Mouse (Mus musculus): ENCODE measurements around the gene Exoc7. TPM values are rescaled to one million over a fixed set of nuclear protein-coding genes. Genes with fewer than 3 reads are reported as not detected.

The Exoc7 gene
- polyA plus RNA-seq, 1 experiment from 2014 or later: 71.1 TPM

DNA sequence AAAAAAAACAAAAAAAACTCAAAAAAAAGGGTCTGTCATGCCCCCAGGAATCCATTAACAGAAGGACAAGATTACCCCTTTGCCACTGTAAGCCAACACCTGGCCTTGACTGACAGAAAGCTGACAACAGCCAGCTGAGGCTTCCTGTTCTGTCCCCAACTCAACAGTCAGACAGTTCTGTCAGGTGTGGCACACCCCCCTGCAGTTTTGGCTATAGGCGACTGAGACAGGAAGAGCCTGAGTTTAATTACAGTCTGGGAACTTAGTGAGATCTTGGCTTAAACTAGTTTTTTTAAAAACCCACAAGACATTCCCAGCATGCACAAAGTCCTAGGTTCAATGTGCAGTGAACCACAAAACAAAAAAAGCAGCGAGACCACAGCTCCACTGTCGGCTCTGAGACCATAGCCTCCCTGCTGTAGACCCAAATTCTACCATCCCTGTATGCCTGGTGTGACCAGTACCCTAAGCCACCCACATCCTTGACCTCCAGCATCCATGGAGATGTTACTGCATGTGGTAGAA is 53.9 kb downstream of the Exoc7 start:
- WGBS: 88% methylated on average over 3 of the region's 3 CpGs
- no peak for DNase-seq (ENCODE audit: low spot score)

GRCm38 (mm10) chr11:116250898-116251297 is 56.1 kb downstream of the Exoc7 start:
- Histone ChIP-seq H3K36me3 (ENCODE audit: control insufficient read depth, insufficient read depth, low read length) (peaks cover 11% of the 10 kb centered on the region), H3K27ac (ENCODE audit: low read depth, low read length) (no peak overlapping the region), H3K27me3 (ENCODE audit: control insufficient read depth, insufficient read depth, low read length) (no peaks in the 10 kb centered on the region), H3K4me2 (ENCODE audit: low read depth, low read length, severe bottlenecking) (no peak overlapping the region), H3K4me3 (ENCODE audit: low read depth, low read length) (no peak overlapping the region), H3K9ac (ENCODE audit: low read length) (no peak overlapping the region), H3K4me1 (replicated peaks; ENCODE audit: control insufficient read depth, insufficient read depth, low read length) (no peaks in the 10 kb centered on the region), H3K9me3 (ENCODE audit: control insufficient read depth, low read length) (no peaks in the 10 kb centered on the region)
- ATAC-seq (replicated peaks; ENCODE audit: low FRiP score): no peak
- 91% methylated on average over 8 of the region's 8 CpGs for WGBS
- no peak for DNase-seq (ENCODE audit: low spot score)

More for the DNA sequence above, 53.9 kb downstream of the Exoc7 start:
- no peak overlapping the region for H3K4me2 ChIP-seq (ENCODE audit: low read depth, low read length, severe bottlenecking)
- H3K27me3 ChIP-seq (ENCODE audit: control insufficient read depth, insufficient read depth, low read length): no peaks in the 10 kb centered on the region
- H3K9me3 ChIP-seq (ENCODE audit: control insufficient read depth, low read length): no peaks in the 10 kb centered on the region
- no peak overlapping the region for H3K27ac ChIP-seq (ENCODE audit: low read depth, low read length)
- no peak overlapping the region for H3K4me3 ChIP-seq (ENCODE audit: low read depth, low read length)
- no peak overlapping the region for H3K9ac ChIP-seq (ENCODE audit: low read length)
- no peaks in the 10 kb centered on the region for H3K4me1 ChIP-seq (replicated peaks; ENCODE audit: control insufficient read depth, insufficient read depth, low read length)
- peaks cover 8% of the 10 kb centered on the region for H3K36me3 ChIP-seq (ENCODE audit: control insufficient read depth, insufficient read depth, low read length)
- ATAC-seq (replicated peaks; ENCODE audit: low FRiP score): no peak

DNA sequence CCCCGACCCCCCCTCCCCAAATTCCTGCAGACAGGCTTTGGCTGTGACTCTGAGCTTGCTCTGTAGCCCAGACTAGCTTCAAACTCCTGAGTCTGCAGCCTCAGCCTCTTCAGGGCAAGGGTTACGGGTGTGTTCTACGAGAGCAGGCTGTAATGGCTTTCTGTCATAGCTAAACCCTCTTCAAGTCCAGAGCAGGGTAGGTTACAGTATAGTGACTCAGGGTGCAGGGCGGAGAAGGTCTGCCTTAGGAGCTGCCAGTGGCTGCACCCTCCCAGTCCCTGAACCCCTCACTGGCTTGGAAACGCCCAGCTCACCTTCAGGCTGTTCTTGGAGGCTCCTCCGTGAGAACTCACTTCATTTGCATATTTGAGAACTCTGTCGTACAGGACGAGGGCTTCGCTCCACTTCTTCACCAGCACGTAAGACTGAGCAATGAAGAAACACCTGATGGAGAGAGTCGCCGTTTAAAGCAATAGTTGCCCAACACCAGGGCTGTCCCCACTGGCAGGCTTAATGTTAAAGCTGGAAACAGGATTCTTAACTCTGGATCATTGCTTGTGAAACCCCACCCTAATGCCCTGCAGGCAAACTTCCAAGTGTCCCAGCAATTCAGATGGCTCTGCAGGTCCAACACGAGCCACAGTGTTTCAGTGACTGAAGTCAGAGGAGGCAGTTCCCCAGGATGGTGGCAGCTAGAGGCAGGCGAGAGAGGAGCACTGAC is 59.4 kb downstream of the Exoc7 start:
- WGBS: 84% methylated on average over 14 of the region's 14 CpGs
- ATAC-seq (replicated peaks; ENCODE audit: low FRiP score): no peak

GRCm38 (mm10) chr11:116245616-116246015 is 61.4 kb downstream of the Exoc7 start:
- H3K4me3 ChIP-seq (ENCODE audit: low read depth, low read length): no peak overlapping the region
- 0 out of 2 replicates have a peak, but pooled peaks cover 2% of the 10 kb centered on the region for H3K4me1 ChIP-seq (replicated peaks; ENCODE audit: control insufficient read depth, insufficient read depth, low read length)

More for the DNA sequence above, 59.4 kb downstream of the Exoc7 start:
- Histone ChIP-seq H3K4me2 (ENCODE audit: low read depth, low read length, severe bottlenecking) (no peak overlapping the region), H3K4me3 (ENCODE audit: low read depth, low read length) (no peak overlapping the region), H3K27me3 (ENCODE audit: control insufficient read depth, insufficient read depth, low read length) (no peaks in the 10 kb centered on the region), H3K9me3 (ENCODE audit: control insufficient read depth, low read length) (no peaks in the 10 kb centered on the region), H3K36me3 (ENCODE audit: control insufficient read depth, insufficient read depth, low read length) (peaks cover 11% of the 10 kb centered on the region), H3K4me1 (replicated peaks; ENCODE audit: control insufficient read depth, insufficient read depth, low read length) (no peaks in the 10 kb centered on the region), H3K9ac (ENCODE audit: low read length) (no peak overlapping the region), H3K27ac (ENCODE audit: low read depth, low read length) (no peak overlapping the region)
- DNase-seq (ENCODE audit: low spot score): no peak

DNA sequence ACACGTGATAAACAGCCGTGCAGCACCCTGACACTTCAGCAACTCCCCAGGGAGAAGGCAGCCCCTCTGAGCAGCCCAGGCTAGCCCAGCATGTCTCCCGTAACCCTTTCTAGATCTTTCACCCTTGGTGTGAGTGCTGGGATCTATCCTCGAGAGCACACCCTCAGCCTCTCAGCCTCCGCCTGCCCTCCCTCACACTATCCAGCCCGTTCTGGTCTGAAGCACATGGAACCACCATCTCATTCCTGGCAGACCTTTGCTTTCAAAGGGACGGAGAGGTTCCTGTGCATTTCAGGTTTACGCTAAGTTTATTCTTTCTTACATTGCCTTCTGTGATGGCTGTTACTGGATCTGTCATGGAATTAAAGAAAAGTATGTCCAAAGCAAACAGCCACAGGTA is 62.5 kb downstream of the Exoc7 start:
- 95% methylated on average over 8 of the region's 8 CpGs for WGBS
- peaks cover 2% of the 10 kb centered on the region; the same call in 1 of the 2 replicates for H3K4me1 ChIP-seq (replicated peaks; ENCODE audit: control insufficient read depth, insufficient read depth, low read length)
- ATAC-seq (replicated peaks; ENCODE audit: low FRiP score): no peak
- H3K4me2 ChIP-seq (ENCODE audit: low read depth, low read length, severe bottlenecking): no peak overlapping the region
- H3K4me3 ChIP-seq (ENCODE audit: low read depth, low read length): no peak overlapping the region
- no peak overlapping the region for H3K9ac ChIP-seq (ENCODE audit: low read length)
- H3K27ac ChIP-seq (ENCODE audit: low read depth, low read length): no peak overlapping the region
- no peaks in the 10 kb centered on the region for H3K27me3 ChIP-seq (ENCODE audit: control insufficient read depth, insufficient read depth, low read length)
- no peaks in the 10 kb centered on the region for H3K9me3 ChIP-seq (ENCODE audit: control insufficient read depth, low read length)
- peaks cover 11% of the 10 kb centered on the region; the same call in 1 of the 2 replicates for H3K36me3 ChIP-seq (ENCODE audit: control insufficient read depth, insufficient read depth, low read length)
- no peak for DNase-seq (ENCODE audit: low spot score)

More at GRCm38 (mm10) chr11:116245616-116246015, 61.4 kb downstream of the Exoc7 start:
- DNase-seq (ENCODE audit: low spot score): no peak
- ATAC-seq (replicated peaks; ENCODE audit: low FRiP score): no peak
- no peak overlapping the region for H3K9ac ChIP-seq (ENCODE audit: low read length)
- peaks cover 11% of the 10 kb centered on the region; the same call in 1 of the 2 replicates for H3K36me3 ChIP-seq (ENCODE audit: control insufficient read depth, insufficient read depth, low read length)
- no peak overlapping the region for H3K4me2 ChIP-seq (ENCODE audit: low read depth, low read length, severe bottlenecking)
- no peaks in the 10 kb centered on the region for H3K27me3 ChIP-seq (ENCODE audit: control insufficient read depth, insufficient read depth, low read length)
- WGBS: 82% methylated on average over 6 of the region's 6 CpGs
- H3K27ac ChIP-seq (ENCODE audit: low read depth, low read length): no peak overlapping the region
- no peaks in the 10 kb centered on the region for H3K9me3 ChIP-seq (ENCODE audit: control insufficient read depth, low read length)

- Histone ChIP-seq H3K9ac (ENCODE audit: low read length) (no peak overlapping the region), H3K4me2 (ENCODE audit: low read depth, low read length, severe bottlenecking) (no peak overlapping the region), H3K27me3 (ENCODE audit: control insufficient read depth, insufficient read depth, low read length) (peaks cover 7% of the 10 kb centered on the region), H3K4me3 (ENCODE audit: low read depth, low read length) (no peak overlapping the region), H3K36me3 (ENCODE audit: control insufficient read depth, insufficient read depth, low read length) (no peaks in the 10 kb centered on the region; the same call in 1 of the 2 replicates), H3K9me3 (ENCODE audit: control insufficient read depth, low read length) (no peaks in the 10 kb centered on the region), H3K4me1 (replicated peaks; ENCODE audit: control insufficient read depth, insufficient read depth, low read length) (peaks cover 3% of the 10 kb centered on the region; the same call in 1 of the 2 replicates), H3K27ac (ENCODE audit: low read depth, low read length) (no peak overlapping the region)
- WGBS: 56% methylated on average over 12 of the region's 12 CpGs
- ATAC-seq (replicated peaks; ENCODE audit: low FRiP score): no peak
- no peak for DNase-seq (ENCODE audit: low spot score)
These were observed 65.2 kb downstream of the Exoc7 start for GRCm38 (mm10) chr11:116241744-116242235.

DNA sequence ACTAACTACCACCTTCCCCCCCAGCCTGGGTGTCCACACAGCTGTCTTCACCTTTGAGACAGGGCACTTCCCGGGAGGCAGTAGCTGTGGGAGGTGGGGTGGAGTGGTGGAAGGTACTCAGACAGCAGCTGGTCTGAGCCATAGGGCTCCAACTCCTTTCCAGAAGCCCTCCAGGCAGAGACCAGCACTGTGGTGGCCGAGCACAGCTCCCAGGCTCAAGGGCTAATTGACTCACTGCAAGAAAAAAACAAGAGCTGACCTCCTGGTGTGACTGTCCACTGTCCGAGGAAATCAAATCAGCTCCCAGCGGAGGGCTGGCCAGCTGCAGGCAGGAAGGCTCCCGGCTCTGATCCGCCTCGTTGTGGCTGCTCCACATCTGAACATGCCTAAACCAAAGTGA is 67.2 kb downstream of the Exoc7 start:
- ATAC-seq (replicated peaks; ENCODE audit: low FRiP score) (no peak), DNase-seq (ENCODE audit: low spot score) (no peak)
- WGBS: 14% methylated on average over 7 of the region's 7 CpGs
- H3K4me3 ChIP-seq (ENCODE audit: low read depth, low read length): no peak overlapping the region
- no peak overlapping the region for H3K27ac ChIP-seq (ENCODE audit: low read depth, low read length)
- no peak overlapping the region for H3K9ac ChIP-seq (ENCODE audit: low read length)
- H3K9me3 ChIP-seq (ENCODE audit: control insufficient read depth, low read length): no peaks in the 10 kb centered on the region
- no peak overlapping the region for H3K4me2 ChIP-seq (ENCODE audit: low read depth, low read length, severe bottlenecking)
- H3K27me3 ChIP-seq (ENCODE audit: control insufficient read depth, insufficient read depth, low read length): peaks cover 7% of the 10 kb centered on the region
- no peaks in the 10 kb centered on the region for H3K36me3 ChIP-seq (ENCODE audit: control insufficient read depth, insufficient read depth, low read length)
- H3K4me1 ChIP-seq (replicated peaks; ENCODE audit: control insufficient read depth, insufficient read depth, low read length): peaks cover 3% of the 10 kb centered on the region; the same call in 1 of the 2 replicates
